8 mouse cellular contexts compared by ENCODE assay signal in genomic region chr9:42520587-42521084, GRCm38 (mm10). TPM values are rescaled to one million over a fixed set of nuclear protein-coding genes. Genes with fewer than 3 reads are reported as not detected.
DNase-seq lines count a peak whose midpoint lies in the region; ATAC-seq and TF ChIP-seq lines count a peak whose summit lies in the region.

No protein-coding gene starts in this region.

- peak; percentile 26 for TF ChIP-seq CTCF in hindbrain, postnatal 0 days (IDR thresholded peaks at IDR 0.05; ENCODE audit: low read depth)

- peaks cover 10% of the 10 kb centered on the region for H3K4me1 ChIP-seq in forebrain, embryonic 16.5 days (replicated peaks; ENCODE audit: control insufficient read depth, insufficient read depth, low read length)
- H3K4me1 ChIP-seq in hindbrain, postnatal 0 days (ENCODE audit: insufficient read depth, low read length): peaks cover 11% of the 10 kb centered on the region
- peaks cover 4% of the 10 kb centered on the region; the same call in 1 of the 2 replicates for H3K4me1 ChIP-seq in stomach, embryonic 14.5 days (ENCODE audit: control insufficient read depth, insufficient read depth, low read length)

- peak overlapping the region; percentile 72 for H3K27ac ChIP-seq in forebrain, embryonic 16.5 days (ENCODE audit: low read length)
- H3K27ac ChIP-seq in hindbrain, postnatal 0 days: peak overlapping the region; percentile 65
- H3K27ac ChIP-seq in stomach, embryonic 14.5 days (ENCODE audit: low read length): no peak overlapping the region

- H3K4me2 ChIP-seq in forebrain, embryonic 16.5 days (ENCODE audit: low read length): peak overlapping the region; percentile 70
- peak overlapping the region; percentile 59 for H3K4me2 ChIP-seq in hindbrain, postnatal 0 days (ENCODE audit: low read depth, low read length)
- peak overlapping the region; percentile 62 for H3K4me2 ChIP-seq in stomach, embryonic 14.5 days (replicated peaks; ENCODE audit: low read depth, low read length)

- H3K36me3 ChIP-seq in forebrain, embryonic 16.5 days (ENCODE audit: control insufficient read depth, insufficient read depth): no peaks in the 10 kb centered on the region
- H3K36me3 ChIP-seq in hindbrain, postnatal 0 days (ENCODE audit: insufficient read depth, low read length): no peaks in the 10 kb centered on the region; the same call in 1 of the 2 replicates
- H3K36me3 ChIP-seq in stomach, embryonic 14.5 days (ENCODE audit: control insufficient read depth, insufficient read depth, low read length): no peaks in the 10 kb centered on the region

- H3K27me3 ChIP-seq in forebrain, embryonic 16.5 days (replicated peaks; ENCODE audit: control insufficient read depth, insufficient read depth, low read length): no peaks in the 10 kb centered on the region
- H3K27me3 ChIP-seq in hindbrain, postnatal 0 days (ENCODE audit: insufficient read depth, low read length): no peaks in the 10 kb centered on the region
- no peaks in the 10 kb centered on the region for H3K27me3 ChIP-seq in stomach, embryonic 14.5 days (ENCODE audit: control insufficient read depth, insufficient read depth, low read length)

- peak overlapping the region; percentile 42 for H3K4me3 ChIP-seq in forebrain, embryonic 16.5 days (replicated peaks; ENCODE audit: low read length)
- peak overlapping the region; percentile 23 for H3K4me3 ChIP-seq in hindbrain, postnatal 0 days (ENCODE audit: low read length)
- H3K4me3 ChIP-seq in stomach, embryonic 14.5 days (ENCODE audit: low read depth, low read length): peak overlapping the region; percentile 27

- WGBS in forebrain, embryonic 16.5 days: 1% methylated on average over 36 of the region's 36 CpGs
- 5% methylated on average over 36 of the region's 36 CpGs for WGBS in hindbrain, postnatal 0 days
- 5% methylated on average over 36 of the region's 36 CpGs for WGBS in stomach, embryonic 14.5 days

- H3K9ac ChIP-seq in forebrain, embryonic 16.5 days (replicated peaks; ENCODE audit: low read depth, low read length): peak overlapping the region; percentile 63
- no peak overlapping the region; the same call in 1 of the 2 replicates for H3K9ac ChIP-seq in hindbrain, postnatal 0 days (replicated peaks; ENCODE audit: low read length)
- peak overlapping the region; percentile 36; the same call in 1 of the 2 replicates for H3K9ac ChIP-seq in stomach, embryonic 14.5 days (replicated peaks; ENCODE audit: low read depth, low read length)

- peak; percentile 65 for DNase-seq in ZHBTc4 (ENCODE audit: low read depth, low spot score)
- peak; percentile 60 to 67 for DNase-seq in cerebellum, adult 18-20 months
- DNase-seq in hindbrain, postnatal 0 days (ENCODE audit: low spot score): peak; percentile 69
- DNase-seq in left cerebral cortex, adult 8-10 months (ENCODE audit: low spot score in 2 of 2): peak; percentile 19 to 48

- no peaks in the 10 kb centered on the region for H3K9me3 ChIP-seq in forebrain, embryonic 16.5 days (ENCODE audit: control insufficient read depth, low read length)
- no peaks in the 10 kb centered on the region for H3K9me3 ChIP-seq in hindbrain, postnatal 0 days (ENCODE audit: low read length)
- no peaks in the 10 kb centered on the region for H3K9me3 ChIP-seq in stomach, embryonic 14.5 days (ENCODE audit: control insufficient read depth, low read depth, low read length)

- ATAC-seq in forebrain, embryonic 16.5 days: peak; percentile 91
- ATAC-seq in hindbrain, postnatal 0 days: peak; percentile 88
- ATAC-seq in megakaryocyte-erythroid progenitor cell, adult 5-6 weeks (replicated peaks; ENCODE audit: low FRiP score, low TSS enrichment, poor library complexity, severe bottlenecking): 0 out of 2 replicates have a peak, but pooled peaks have one; percentile 57
- ATAC-seq in stomach, embryonic 14.5 days (ENCODE audit: insufficient number of reproducible peaks, insufficient read depth, low FRiP score, low read depth): no peak
- no peak for ATAC-seq in granulocyte monocyte progenitor cell, adult 5-6 weeks (replicated peaks; ENCODE audit: poor library complexity, severe bottlenecking)

RNA-seq across cellular contexts. Expression of gene Tbcel, which starts 13.0 kb away (rescaled TPM):
- 5.0 and 5.5 TPM in 2 replicates for polyA plus RNA-seq in forebrain, embryonic 16.5 days (2015; fragmentation: Nextera tagmentation; extraction: Ambion mirVana)
- total RNA-seq in hindbrain, postnatal 0 days (2014; rRNA removed): 19.7 and 22.6 TPM in 2 replicates
- polyA plus RNA-seq in hindbrain, postnatal 0 days (2015; fragmentation: Nextera tagmentation; extraction: Ambion mirVana): 3.8 and 4.1 TPM in 2 replicates
- total RNA-seq in left cerebral cortex, adult 8-10 months (2022): 10 to 100 TPM; 51.2 to 56.9 (median 51.6) TPM
- total RNA-seq in megakaryocyte-erythroid progenitor cell, adult 5-6 weeks (2014; fragmentation: Nextera tagmentation): 18.1 and 19.8 TPM in 2 replicates
- total RNA-seq in megakaryocyte-erythroid progenitor cell, adult 5-6 weeks (2017): 17.8 and 18.0 TPM in 2 replicates
- 5.5 and 7.6 TPM in 2 replicates for polyA plus RNA-seq in stomach, embryonic 14.5 days (2014; fragmentation: Nextera tagmentation; extraction: Ambion mirVana)
- total RNA-seq in granulocyte monocyte progenitor cell, adult 5-6 weeks (2014; fragmentation: Nextera tagmentation): 10.0 and 14.3 TPM in 2 replicates
- total RNA-seq in granulocyte monocyte progenitor cell, adult 5-6 weeks (2017): 9.7 and 11.3 TPM in 2 replicates

Comparison
In these comparisons a context has a peak if more than half of its experiments do, and no peak if none do; other contexts are left out.
1. ATAC-seq: peak in forebrain, embryonic 16.5 days (single experiment), hindbrain, postnatal 0 days (single experiment) and megakaryocyte-erythroid progenitor cell, adult 5-6 weeks (single experiment); none in stomach, embryonic 14.5 days (single experiment) and granulocyte monocyte progenitor cell, adult 5-6 weeks (single experiment).
2. Peak in every context shown above with its lines, with median percentiles within 50 percentile points of each other: DNase-seq, H3K4me2 ChIP-seq and H3K4me3 ChIP-seq.